Mouse (Mus musculus): Measurements from ENCODE around the gene Cldn18.

Cldn18 gene

GRCm38 (mm10) chr9:99717134-99717533, at the start of gene Cldn18:
Gene Cldn18, minus strand, starts transcription at chr9:99717267.
- no peak for DNase-seq (ENCODE audit: low read depth, low spot score)

GRCm38 (mm10) chr9:99763530-99763929, 46.5 kb upstream of the Cldn18 start:
- peak; percentile 6 for DNase-seq (ENCODE audit: low read depth, low spot score)

- DNase-seq (ENCODE audit: low read depth, low spot score) = no peak
Measured at GRCm38 (mm10) chr9:99750272-99750671, 33.2 kb upstream of the Cldn18 start.

GRCm38 (mm10) chr9:99748279-99748678, 31.2 kb upstream of the Cldn18 start:
- DNase-seq (ENCODE audit: low read depth, low spot score) = no peak

GRCm38 (mm10) chr9:99747731-99748130, 30.7 kb upstream of the Cldn18 start:
- DNase-seq (ENCODE audit: low read depth, low spot score) = no peak

GRCm38 (mm10) chr9:99744548-99744947, 27.5 kb upstream of the Cldn18 start:
- DNase-seq (ENCODE audit: low read depth, low spot score) = no peak

- peak; percentile 18 for DNase-seq (ENCODE audit: low read depth, low spot score)
Measured at GRCm38 (mm10) chr9:99729943-99730646, 13.0 kb upstream of the Cldn18 start.

- DNase-seq (ENCODE audit: low read depth, low spot score) = no peak
Measured at GRCm38 (mm10) chr9:99727819-99728218, 10.8 kb upstream of the Cldn18 start.

- DNase-seq (ENCODE audit: low read depth, low spot score) = no peak
Measured at GRCm38 (mm10) chr9:99725278-99725677, 8.2 kb upstream of the Cldn18 start.

- DNase-seq (ENCODE audit: low read depth, low spot score) = no peak
Measured at GRCm38 (mm10) chr9:99720011-99720410, 2.9 kb upstream of the Cldn18 start.

GRCm38 (mm10) chr9:99710297-99710696, 6.8 kb downstream of the Cldn18 start:
- DNase-seq (ENCODE audit: low read depth, low spot score) = no peak

- DNase-seq (ENCODE audit: low read depth, low spot score) = no peak
Measured at GRCm38 (mm10) chr9:99709588-99710248, 7.3 kb downstream of the Cldn18 start.

- DNase-seq (ENCODE audit: low read depth, low spot score) = no peak
Measured at GRCm38 (mm10) chr9:99707425-99708126, 9.5 kb downstream of the Cldn18 start.

- no peak for DNase-seq (ENCODE audit: low read depth, low spot score)
Measured at GRCm38 (mm10) chr9:99706264-99706663, 10.8 kb downstream of the Cldn18 start.

- DNase-seq (ENCODE audit: low read depth, low spot score) = no peak
Measured at GRCm38 (mm10) chr9:99703711-99704110, 13.4 kb downstream of the Cldn18 start.

GRCm38 (mm10) chr9:99702215-99702614, 14.9 kb downstream of the Cldn18 start:
- no peak for DNase-seq (ENCODE audit: low read depth, low spot score)

GRCm38 (mm10) chr9:99701187-99701586, 15.9 kb downstream of the Cldn18 start:
- DNase-seq (ENCODE audit: low read depth, low spot score) = no peak

- no peak for DNase-seq (ENCODE audit: low read depth, low spot score)
Measured at GRCm38 (mm10) chr9:99699752-99700389, 17.2 kb downstream of the Cldn18 start.

GRCm38 (mm10) chr9:99694961-99695360, 22.1 kb downstream of the Cldn18 start:
- DNase-seq (ENCODE audit: low read depth, low spot score) = no peak

- DNase-seq (ENCODE audit: low read depth, low spot score) = no peak
Measured at GRCm38 (mm10) chr9:99690386-99690785, 26.7 kb downstream of the Cldn18 start.

GRCm38 (mm10) chr9:99689796-99690195, 27.3 kb downstream of the Cldn18 start:
- no peak for DNase-seq (ENCODE audit: low read depth, low spot score)

Data from retina, adult 2 months (tissue).